Mouse (Mus musculus) kidney, postnatal 0 days (tissue): ENCODE results near the gene Tmem234. TPM values are rescaled to one million over a fixed set of nuclear protein-coding genes. Genes with fewer than 3 reads are reported as not detected.
A peak's percentile ranks its signal among the peaks of the same experiment; 100 is the strongest.

Experiments used
- ATAC-seq: fragments of 200-750 bp; cut with Nextera tagmentation; replicated peaks from 2 replicates; pipeline ENCODE4 v1.8.0; 2017; ENCODE audit warnings: low read depth, moderate number of reproducible peaks, moderate TSS enrichment, moderate library complexity; ENCODE audit not compliant: low FRiP score
- DNase-seq: peaks from one replicate; pipeline ENCODE4 v3.0.0-alpha.2; 2016; ENCODE audit warnings: low spot score
- H3K27ac ChIP-seq: fragments of 300-500 bp; sonication (generic); 2 replicates; pipeline ENCODE4 v1.5.1; 2014; ENCODE audit warnings: mild to moderate bottlenecking
- H3K27me3 ChIP-seq: fragments of 300-500 bp; sonication (generic); 2 replicates; pipeline ENCODE4 v1.6.1; 2014; ENCODE audit warnings: low read length, mixed read lengths; ENCODE audit not compliant: insufficient read depth
- H3K36me3 ChIP-seq: fragments of 300-500 bp; sonication (generic); 2 replicates; pipeline ENCODE4 v1.6.1; 2014; ENCODE audit warnings: low read length, mixed read lengths; ENCODE audit not compliant: insufficient read depth
- H3K4me1 ChIP-seq: fragments of 300-500 bp; sonication (generic); replicated peaks from 2 replicates; pipeline ENCODE4 v1.6.1; 2014; ENCODE audit warnings: antibody characterized with exemption, low read length, mixed read lengths; ENCODE audit not compliant: insufficient read depth
- H3K4me2 ChIP-seq: fragments of 300-500 bp; sonication (generic); 2 replicates; pipeline ENCODE4 v1.6.1; 2014; ENCODE audit warnings: mild to moderate bottlenecking, low read length, moderate library complexity, mixed read lengths
- H3K4me3 ChIP-seq: fragments of 300-500 bp; sonication (generic); replicated peaks from 2 replicates; pipeline ENCODE4 v1.5.1; 2014; ENCODE audit warnings: low read depth, low read length
- H3K9ac ChIP-seq: fragments of 300-500 bp; sonication (generic); 2 replicates; pipeline ENCODE4 v1.6.1; 2014; ENCODE audit warnings: low read depth, low read length
- H3K9me3 ChIP-seq: fragments of 300-500 bp; sonication (generic); replicated peaks from 2 replicates; pipeline ENCODE4 v1.6.1; 2016; ENCODE audit warnings: low read length, inconsistent platforms, mixed read lengths
- CTCF ChIP-seq: IDR thresholded peaks from 2 replicates; pipeline ENCODE4 v1.5.1; 2016; ENCODE audit warnings: antibody characterized with exemption, low read depth, mild to moderate bottlenecking, moderate library complexity
- WGBS: fragments of 180-500 bp; shearing (Covaris S2); extraction: QIAGEN DNeasy Blood & Tissue Kit; methylation state at CpG from one replicate; pipeline ENCODE4 v1.1.7; 2014; 5-methylcytosine and 5-hydroxymethylcytosine counted together
- polyA plus RNA-seq: library from polyadenylated mRNA; unstranded; fragments of >200 nt; fragmentation: Nextera tagmentation; extraction: Ambion mirVana; gene quantifications from 2 replicates; pipeline ENCODE4 v1.2.1, GENCODE M21; 2015

The Tmem234 gene
- polyA plus RNA-seq, 1 experiment from 2014 or later: 188 TPM

DNA sequence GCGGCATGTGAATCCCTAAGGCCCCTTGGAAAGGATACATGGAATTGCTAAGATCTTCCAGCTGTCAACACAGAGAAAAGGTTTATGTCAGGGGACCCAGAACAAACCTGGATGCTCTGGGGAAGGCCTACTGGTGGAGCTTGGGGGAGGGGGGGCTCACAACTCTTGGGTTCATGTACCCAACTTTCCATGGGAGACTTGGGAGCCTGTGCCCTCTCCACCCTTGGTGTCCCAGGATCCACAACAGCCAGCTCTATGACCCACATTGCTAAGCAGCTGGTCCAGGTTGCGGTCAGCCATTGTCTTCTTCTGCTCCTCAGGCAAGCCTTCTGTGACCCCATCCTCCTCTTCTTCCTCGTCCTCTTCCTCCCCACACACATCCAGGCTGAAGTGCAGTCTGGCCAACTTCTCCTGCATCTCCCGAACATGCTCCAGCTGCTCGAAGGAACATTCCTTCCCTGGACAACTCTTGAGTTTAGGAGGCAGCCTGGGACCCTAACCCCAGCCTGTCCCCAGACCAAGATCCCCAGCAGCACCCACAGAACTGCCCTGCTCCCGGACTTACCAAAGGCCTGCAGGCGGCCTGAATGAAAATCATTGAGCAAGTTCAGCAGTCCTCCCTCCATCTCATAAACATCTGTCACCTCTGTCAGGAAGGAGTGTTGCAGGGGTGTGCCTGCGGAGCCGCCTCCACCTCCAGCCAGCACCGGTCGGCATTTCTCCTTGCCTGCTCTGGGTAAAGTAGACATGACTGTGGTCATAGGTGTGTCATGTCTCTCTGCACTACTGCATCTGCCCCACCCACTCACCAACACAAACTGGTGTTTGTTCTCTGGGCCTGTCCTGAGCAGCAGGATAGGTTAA lies 20.2 kb downstream of the Tmem234 start:
- DNase-seq (no peak), ATAC-seq (no peak)
- no peak overlapping the region for H3K9ac ChIP-seq
- H3K4me3 ChIP-seq: no peak overlapping the region
- 0 out of 2 replicates have a peak, but pooled peaks cover 7% of the 10 kb centered on the region for H3K36me3 ChIP-seq
- H3K4me2 ChIP-seq: peak overlapping the region; percentile 31
- H3K27me3 ChIP-seq: no peaks in the 10 kb centered on the region
- peaks cover 30% of the 10 kb centered on the region for H3K4me1 ChIP-seq
- 80% methylated on average over 11 of the region's 11 CpGs for WGBS
- H3K9me3 ChIP-seq: no peaks in the 10 kb centered on the region
- peak overlapping the region; percentile 70 for H3K27ac ChIP-seq
- no peak for TF ChIP-seq CTCF

DNA sequence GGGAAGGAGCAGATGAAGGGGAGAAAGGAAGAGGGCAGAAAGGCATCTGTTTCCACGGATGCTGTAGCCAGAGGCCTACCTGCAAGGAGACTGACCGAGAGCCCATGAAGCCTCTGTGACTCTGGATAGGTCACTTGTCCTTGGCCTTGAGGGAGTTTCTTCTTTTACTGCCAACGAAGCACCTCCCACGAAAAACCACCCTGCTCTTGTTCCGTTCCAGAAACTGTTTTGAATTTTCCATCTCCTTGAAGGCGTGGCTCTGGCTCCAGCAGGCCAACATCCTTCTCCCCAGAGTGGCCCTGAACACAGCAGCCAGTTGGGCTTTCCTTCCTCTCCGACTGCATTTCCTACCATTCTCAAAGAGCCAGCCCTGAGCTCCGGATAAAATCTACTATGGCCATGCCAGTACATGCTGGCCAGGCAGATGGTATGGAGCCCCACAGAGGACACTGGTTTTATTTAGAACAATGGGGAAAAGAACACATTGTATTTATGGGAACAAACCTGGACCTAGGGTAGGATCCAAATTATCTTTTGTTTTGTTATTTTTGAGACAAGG lies 20.9 kb downstream of the Tmem234 start:
- H3K9ac ChIP-seq: no peak overlapping the region
- no peaks in the 10 kb centered on the region for H3K27me3 ChIP-seq
- ATAC-seq: no peak
- 55% methylated on average over 8 of the region's 8 CpGs for WGBS
- TF ChIP-seq CTCF: no peak
- no peaks in the 10 kb centered on the region for H3K9me3 ChIP-seq
- H3K4me3 ChIP-seq: no peak overlapping the region
- H3K27ac ChIP-seq: peak overlapping the region; percentile 70
- peak; percentile 55 for DNase-seq
- H3K4me2 ChIP-seq: peak overlapping the region; percentile 31
- no peaks in the 10 kb centered on the region for H3K36me3 ChIP-seq
- H3K4me1 ChIP-seq: peaks cover 30% of the 10 kb centered on the region

DNA sequence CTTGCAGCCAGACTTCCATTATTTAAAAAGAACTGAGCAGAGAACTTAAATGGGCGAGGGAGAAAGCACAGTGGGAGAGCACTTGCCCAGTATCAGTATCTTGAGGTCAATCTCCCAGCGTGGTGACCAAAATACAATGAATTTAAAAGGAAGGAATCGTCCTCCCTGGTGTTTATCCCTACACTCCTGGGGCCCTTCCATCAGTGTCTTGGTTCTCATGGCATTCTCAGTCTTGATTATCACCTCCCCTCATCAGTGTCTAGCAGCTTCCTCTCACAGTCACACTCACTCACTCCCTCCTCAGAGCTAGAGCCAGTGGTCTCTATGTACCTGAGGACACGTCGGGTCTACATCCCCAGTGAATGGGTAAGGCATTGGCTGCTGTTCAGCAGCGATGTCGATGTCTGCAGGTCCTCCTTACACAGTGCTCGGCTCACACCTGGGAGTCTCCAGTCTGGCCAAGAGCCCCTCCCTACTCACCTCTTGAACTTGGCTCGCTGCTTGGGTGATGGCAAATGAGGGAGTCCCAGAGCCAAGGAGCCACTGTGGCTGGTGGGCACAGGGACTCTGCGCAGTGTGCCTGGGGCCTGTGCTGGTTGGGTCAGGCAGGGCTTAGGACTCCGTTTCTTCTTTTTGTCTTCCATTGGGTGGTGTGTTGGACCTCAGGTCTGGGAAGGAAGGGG lies 21.8 kb downstream of the Tmem234 start:
- H3K9ac ChIP-seq: 0 out of 2 replicates have a peak overlapping the region, but pooled peaks have one; percentile 78

DNA sequence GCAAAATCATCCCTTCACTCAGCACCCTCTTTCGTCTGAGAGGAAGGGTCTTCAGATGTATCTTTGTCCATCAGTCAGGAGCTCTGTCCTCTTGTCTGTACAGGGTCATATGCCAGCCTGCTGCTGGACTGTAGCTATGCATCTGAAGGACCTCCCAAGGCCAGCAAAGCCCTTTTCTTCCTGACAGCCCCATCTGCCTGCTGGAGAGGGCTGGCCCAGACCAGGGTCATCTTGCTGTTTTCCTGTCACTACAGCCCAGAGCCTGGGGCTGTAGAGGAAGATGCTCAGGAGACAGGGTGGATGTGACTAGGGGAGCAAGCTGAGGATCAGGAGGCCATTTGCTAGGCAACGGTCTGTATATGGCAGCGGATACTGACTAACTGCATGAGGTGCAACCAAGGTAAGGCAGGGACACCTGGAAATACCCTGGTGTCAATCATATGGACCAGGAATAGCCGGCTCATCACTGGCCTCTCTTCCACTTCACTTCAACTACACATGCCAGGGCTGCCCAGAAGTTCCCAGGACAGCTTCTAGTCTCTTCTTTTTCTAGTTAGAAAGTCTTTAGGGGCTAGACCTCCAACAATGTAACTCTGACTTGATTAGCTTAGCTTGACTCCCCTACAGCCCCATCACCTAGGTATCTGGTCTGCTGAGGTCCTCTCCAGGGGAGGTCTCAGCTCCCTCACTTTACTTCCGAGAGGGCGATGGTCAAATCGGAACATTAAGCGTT lies 22.5 kb downstream of the Tmem234 start:
- H3K9me3 ChIP-seq: no peaks in the 10 kb centered on the region
- ATAC-seq (no peak), DNase-seq (no peak)
- H3K4me1 ChIP-seq: peaks cover 25% of the 10 kb centered on the region
- WGBS: 20% methylated on average over 8 of the region's 8 CpGs
- H3K4me2 ChIP-seq: peak overlapping the region; percentile 84
- H3K4me3 ChIP-seq: peak overlapping the region; percentile 73
- no peak for TF ChIP-seq CTCF
- H3K36me3 ChIP-seq: peaks cover 11% of the 10 kb centered on the region
- no peaks in the 10 kb centered on the region for H3K27me3 ChIP-seq
- peak overlapping the region; percentile 78 for H3K9ac ChIP-seq
- H3K27ac ChIP-seq: peak overlapping the region; percentile 93

More for the DNA sequence above, 21.8 kb downstream of the Tmem234 start:
- peaks cover 30% of the 10 kb centered on the region for H3K4me1 ChIP-seq
- DNase-seq (no peak), ATAC-seq (no peak)
- H3K4me3 ChIP-seq: no peak overlapping the region
- no peaks in the 10 kb centered on the region for H3K9me3 ChIP-seq
- WGBS: 75% methylated on average over 11 of the region's 11 CpGs
- H3K4me2 ChIP-seq: peak overlapping the region; percentile 84
- no peak for TF ChIP-seq CTCF
- peaks cover 5% of the 10 kb centered on the region; the same call in 1 of the 2 replicates for H3K36me3 ChIP-seq
- peak overlapping the region; percentile 70; the same call in 1 of the 2 replicates for H3K27ac ChIP-seq
- H3K27me3 ChIP-seq: no peaks in the 10 kb centered on the region

DNA sequence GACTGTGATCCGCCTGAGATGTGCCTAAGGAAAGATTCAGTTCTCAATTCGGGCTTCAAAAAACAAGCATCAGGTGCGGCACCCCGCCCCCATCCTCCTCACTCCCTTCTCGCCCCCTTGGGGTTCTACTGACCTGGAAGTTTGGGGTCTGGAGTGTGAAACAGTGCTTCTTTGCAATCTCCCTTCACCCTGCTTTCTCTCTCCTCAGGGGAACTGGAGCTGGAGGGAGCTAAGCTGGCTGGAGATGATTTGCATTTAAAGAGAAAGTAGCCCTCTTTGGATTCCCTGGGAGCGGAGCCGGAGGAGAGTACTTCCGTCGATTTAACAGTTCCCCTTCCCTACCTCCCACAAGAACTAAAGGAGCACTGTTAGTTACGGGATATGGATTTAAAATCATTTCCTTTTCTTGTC lies 23.2 kb downstream of the Tmem234 start, which contains the start of gene Ccdc28b:
Gene Ccdc28b (minus strand): TSS at position 267 of the 411 bp plus-strand sequence.
- Histone ChIP-seq H3K27me3 (no peaks in the 10 kb centered on the region), H3K9me3 (no peaks in the 10 kb centered on the region), H3K36me3 (peaks cover 17% of the 10 kb centered on the region), H3K27ac (peak within 1 kb of the TSS; percentile 93), H3K4me3 (peak within 1 kb of the TSS; percentile 73), H3K9ac (peak within 1 kb of the TSS; percentile 78), H3K4me1 (peaks cover 20% of the 10 kb centered on the region), H3K4me2 (peak within 1 kb of the TSS; percentile 84)
- TF ChIP-seq CTCF: no peak
- ATAC-seq (no peak), DNase-seq (peak; percentile 86)
- under 1% methylated on average over 10 of the region's 10 CpGs for WGBS
